Mouse (Mus musculus) intestine, postnatal 0 days (tissue): ENCODE measurements around the gene Pkdrej. TPM values are rescaled to one million over a fixed set of nuclear protein-coding genes. Genes with fewer than 3 reads are reported as not detected.

Experiments
- ATAC-seq: fragments of 200-750 bp; cut with Nextera tagmentation; 2 replicates; pipeline ENCODE4 v1.8.0; 2017; ENCODE audit warnings: mild to moderate bottlenecking, moderate TSS enrichment, moderate library complexity
- H3K27ac ChIP-seq: fragments of 300-500 bp; sonication (generic); 2 replicates; pipeline ENCODE4 v1.5.1; 2014; ENCODE audit warnings: mild to moderate bottlenecking, low read depth, low read length, moderate library complexity
- H3K27me3 ChIP-seq: fragments of 300-500 bp; sonication (generic); replicated peaks from 2 replicates; pipeline ENCODE4 v1.6.1; 2014; ENCODE audit warnings: low read length, mixed read lengths; ENCODE audit not compliant: control insufficient read depth, insufficient read depth
- H3K36me3 ChIP-seq: fragments of 300-500 bp; sonication (generic); 2 replicates; pipeline ENCODE4 v1.6.1; 2014; ENCODE audit warnings: mild to moderate bottlenecking, moderate library complexity; ENCODE audit not compliant: control insufficient read depth, insufficient read depth
- H3K4me1 ChIP-seq: fragments of 300-500 bp; sonication (generic); replicated peaks from 2 replicates; pipeline ENCODE4 v1.6.1; 2014; ENCODE audit warnings: antibody characterized with exemption, low read length, mixed read lengths; ENCODE audit not compliant: control insufficient read depth, insufficient read depth
- H3K4me2 ChIP-seq: fragments of 300-500 bp; sonication (generic); replicated peaks from 2 replicates; pipeline ENCODE4 v1.6.1; 2014; ENCODE audit warnings: low read depth, mild to moderate bottlenecking, moderate library complexity
- H3K4me3 ChIP-seq: fragments of 300-500 bp; sonication (generic); 2 replicates; pipeline ENCODE4 v1.5.1; 2014; ENCODE audit warnings: low read depth, low read length
- H3K9ac ChIP-seq: fragments of 300-500 bp; sonication (generic); 2 replicates; pipeline ENCODE4 v1.6.1; 2014; ENCODE audit warnings: mild to moderate bottlenecking, low read depth, low read length
- H3K9me3 ChIP-seq: fragments of 300-500 bp; sonication (generic); 2 replicates; pipeline ENCODE4 v1.6.1; 2016; ENCODE audit warnings: mixed run types; ENCODE audit not compliant: control insufficient read depth
- CTCF ChIP-seq: sonication (generic); IDR thresholded peaks from 2 replicates; pipeline ENCODE4 v1.5.1; 2016; ENCODE audit warnings: low read depth, mild to moderate bottlenecking, control low read depth, antibody characterized with exemption, moderate library complexity
- WGBS: fragments of 180-500 bp; shearing (Covaris S2); extraction: QIAGEN DNeasy Blood & Tissue Kit; methylation state at CpG from one replicate; pipeline ENCODE4 v1.1.7; 2014; 5-methylcytosine and 5-hydroxymethylcytosine counted together
- polyA plus RNA-seq: library from polyadenylated mRNA; unstranded; fragments of >200 nt; fragmentation: Nextera tagmentation; extraction: Ambion mirVana; gene quantifications from 2 replicates; pipeline ENCODE4 v1.2.1, GENCODE M21; 2015

Pkdrej gene
- polyA plus RNA-seq, 1 experiment from 2014 or later, result 0.12 TPM

DNA sequence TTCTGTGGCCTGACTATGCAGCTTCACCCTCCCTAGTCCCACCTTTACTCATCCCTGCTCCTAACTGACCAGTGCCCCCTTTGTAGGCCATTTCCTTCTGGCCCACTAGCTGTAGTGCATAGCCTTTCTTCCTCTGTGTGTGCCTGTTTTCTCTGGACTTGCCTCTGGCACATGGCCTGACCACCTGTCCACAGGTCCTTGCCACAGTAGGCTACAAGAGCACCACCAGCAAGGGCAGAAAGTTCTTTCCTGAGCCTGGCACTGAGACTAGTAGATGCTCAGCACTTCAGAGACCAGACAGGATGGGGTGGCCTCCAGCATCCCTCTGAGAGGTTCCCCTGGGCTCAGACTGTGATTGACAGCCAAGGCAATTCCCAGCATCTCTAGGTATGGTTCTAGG lies 23.5 kb upstream of the Pkdrej start:
- H3K9me3 ChIP-seq, result no peaks in the 10 kb centered on the region
- no peaks in the 10 kb centered on the region for H3K4me1 ChIP-seq
- H3K36me3 ChIP-seq, result peaks cover 17% of the 10 kb centered on the region; the same call in 1 of the 2 replicates
- H3K4me2 ChIP-seq, result no peak overlapping the region
- H3K9ac ChIP-seq, result no peak overlapping the region
- no peak overlapping the region for H3K4me3 ChIP-seq
- H3K27me3 ChIP-seq, result no peaks in the 10 kb centered on the region
- no peak for TF ChIP-seq CTCF
- H3K27ac ChIP-seq, result no peak overlapping the region
- no peak for ATAC-seq

- Histone ChIP-seq H3K36me3 (peaks cover 20% of the 10 kb centered on the region; the same call in 1 of the 2 replicates), H3K4me1 (no peaks in the 10 kb centered on the region), H3K27me3 (no peaks in the 10 kb centered on the region), H3K9me3 (no peaks in the 10 kb centered on the region), H3K4me3 (no peak overlapping the region), H3K4me2 (no peak overlapping the region), H3K27ac (no peak overlapping the region), H3K9ac (no peak overlapping the region)
- WGBS, result 74% methylated on average over 5 of the region's 5 CpGs
- peak; percentile 26; the same call in 1 of the 2 replicates for ATAC-seq
- no peak for TF ChIP-seq CTCF
Measured at GRCm38 (mm10) chr15:85841796-85842360, 20.3 kb upstream of the Pkdrej start.

DNA sequence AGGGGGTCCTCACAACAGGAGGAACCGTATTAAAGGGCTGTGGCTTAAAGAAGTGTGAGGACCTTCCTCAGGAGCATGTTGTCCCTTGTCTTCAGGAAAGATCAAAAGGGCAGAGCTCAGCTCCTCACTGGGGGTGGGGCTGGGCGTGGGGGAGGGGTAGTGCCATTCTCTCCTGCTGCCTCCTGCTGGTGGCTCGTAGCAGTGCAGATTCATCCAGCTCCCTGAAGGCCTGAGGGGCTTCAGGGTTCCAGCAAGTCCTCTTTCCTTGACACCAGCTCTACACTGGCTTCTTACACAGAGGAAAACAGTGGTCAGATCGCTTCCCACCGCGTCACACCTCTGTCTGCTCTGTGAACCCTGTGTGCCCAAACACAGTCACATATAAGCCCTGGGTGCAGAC lies 19.4 kb upstream of the Pkdrej start:
- no peak overlapping the region for H3K4me3 ChIP-seq
- no peak overlapping the region; the same call in 1 of the 2 replicates for H3K9ac ChIP-seq
- H3K27me3 ChIP-seq, result no peaks in the 10 kb centered on the region
- no peaks in the 10 kb centered on the region for H3K4me1 ChIP-seq
- WGBS, result 42% methylated on average over 6 of the region's 6 CpGs
- no peak overlapping the region for H3K27ac ChIP-seq
- TF ChIP-seq CTCF, result peak; percentile 77
- H3K4me2 ChIP-seq, result no peak overlapping the region
- ATAC-seq, result no peak
- H3K9me3 ChIP-seq, result no peaks in the 10 kb centered on the region
- H3K36me3 ChIP-seq, result peaks cover 16% of the 10 kb centered on the region; the same call in 1 of the 2 replicates

DNA sequence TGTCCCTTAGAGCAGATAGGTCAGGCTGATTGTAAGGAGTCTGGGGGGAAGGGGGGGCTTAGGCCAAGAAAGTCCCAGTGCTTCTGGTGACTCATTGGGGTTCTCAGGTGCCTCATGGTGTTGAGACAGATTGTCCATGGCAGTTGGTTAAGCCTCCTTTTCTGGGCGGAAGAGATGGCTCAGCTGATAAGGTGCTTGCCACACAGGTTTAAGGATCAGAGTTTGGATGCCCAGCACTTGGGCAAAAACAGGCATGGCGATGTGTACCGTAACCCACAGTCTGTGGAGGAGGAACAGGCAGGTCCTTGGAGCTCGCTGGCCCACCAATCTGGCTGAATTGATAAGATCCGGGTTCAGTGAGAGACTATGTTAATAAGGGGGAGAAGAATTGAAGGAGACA lies 15.4 kb upstream of the Pkdrej start:
- Histone ChIP-seq H3K27ac (no peak overlapping the region), H3K4me2 (no peak overlapping the region), H3K4me3 (no peak overlapping the region), H3K27me3 (no peaks in the 10 kb centered on the region), H3K9me3 (no peaks in the 10 kb centered on the region), H3K36me3 (peaks cover 8% of the 10 kb centered on the region; the same call in 1 of the 2 replicates), H3K4me1 (0 out of 2 replicates have a peak, but pooled peaks cover 4% of the 10 kb centered on the region), H3K9ac (no peak overlapping the region)
- 85% methylated on average over 5 of the region's 5 CpGs for WGBS
- ATAC-seq, result no peak
- TF ChIP-seq CTCF, result no peak

DNA sequence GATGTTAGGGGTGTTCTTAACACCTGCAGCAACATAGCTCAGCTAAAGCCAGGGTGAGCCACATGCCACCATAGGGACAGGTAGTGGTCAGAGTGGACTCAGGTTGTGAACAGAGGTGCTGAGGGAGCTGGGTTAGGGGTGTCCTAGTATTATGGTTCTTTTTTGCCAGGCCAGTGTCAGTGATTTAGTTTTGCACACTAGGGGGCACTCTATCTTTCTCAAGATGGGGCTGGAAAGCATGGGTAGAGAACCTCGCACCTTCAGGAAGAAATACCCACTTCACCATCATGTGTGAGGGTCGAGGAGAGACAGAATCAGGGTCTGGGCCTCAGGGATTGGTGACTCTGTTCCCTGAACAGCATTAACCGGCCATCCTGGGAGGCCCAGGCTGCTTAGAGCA lies 13.8 kb upstream of the Pkdrej start:
- Histone ChIP-seq H3K4me3 (no peak overlapping the region), H3K27me3 (no peaks in the 10 kb centered on the region), H3K27ac (no peak overlapping the region), H3K4me1 (0 out of 2 replicates have a peak, but pooled peaks cover 4% of the 10 kb centered on the region), H3K4me2 (no peak overlapping the region), H3K9me3 (no peaks in the 10 kb centered on the region), H3K9ac (no peak overlapping the region), H3K36me3 (peaks cover 8% of the 10 kb centered on the region; the same call in 1 of the 2 replicates)
- TF ChIP-seq CTCF, result peak; percentile 53
- WGBS, result 72% methylated on average over 3 of the region's 3 CpGs
- ATAC-seq, result no peak

DNA sequence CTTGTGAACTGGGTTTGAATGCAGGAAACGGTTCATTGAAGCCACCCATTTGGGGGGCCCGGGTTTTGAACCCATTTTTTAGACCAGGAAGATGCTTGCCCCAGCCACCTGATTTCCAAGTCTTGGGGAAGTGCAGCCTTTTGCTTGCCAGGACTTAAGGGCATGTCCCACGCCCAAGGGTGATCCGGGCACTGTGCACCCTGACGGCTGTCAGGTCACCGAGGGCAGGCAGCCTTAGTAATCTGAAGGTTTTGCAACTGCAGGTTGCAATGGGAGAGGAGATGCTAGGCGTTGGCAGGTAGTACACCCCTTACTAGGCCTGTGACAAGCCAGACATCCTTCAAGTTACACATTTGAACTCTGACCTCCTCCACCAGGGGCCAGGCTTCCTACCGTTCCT lies 11.1 kb upstream of the Pkdrej start:
- peak; percentile 20; the same call in 1 of the 2 replicates for ATAC-seq
- peak overlapping the region; percentile 67 for H3K4me3 ChIP-seq
- TF ChIP-seq CTCF, result no peak

More for the DNA sequence above, 11.1 kb upstream of the Pkdrej start:
- H3K9ac ChIP-seq, result peak overlapping the region; percentile 62; the same call in 1 of the 2 replicates
- H3K27me3 ChIP-seq, result no peaks in the 10 kb centered on the region
- 24% methylated on average over 8 of the region's 8 CpGs for WGBS
- H3K4me1 ChIP-seq, result 0 out of 2 replicates have a peak, but pooled peaks cover 4% of the 10 kb centered on the region
- H3K4me2 ChIP-seq, result peak overlapping the region; percentile 85
- H3K27ac ChIP-seq, result peak overlapping the region; percentile 68
- peaks cover 4% of the 10 kb centered on the region; the same call in 1 of the 2 replicates for H3K36me3 ChIP-seq
- H3K9me3 ChIP-seq, result no peaks in the 10 kb centered on the region
